Mouse (Mus musculus) stomach, postnatal 0 days (tissue): ENCODE measurements around the gene Zfp804a.

Experiments
- CTCF ChIP-seq: IDR thresholded peaks from 2 replicates; pipeline ENCODE4 v1.5.1; 2016; ENCODE audit warnings: antibody characterized with exemption, low read depth, mild to moderate bottlenecking, moderate library complexity
- EP300 ChIP-seq: optimal IDR thresholded peaks from 2 replicates; pipeline ENCODE3; 2016; ENCODE audit warnings: antibody characterized with exemption

GRCm38 (mm10) chr2:82052338-82053184, 461 bp upstream of the Zfp804a start:
- TF ChIP-seq CTCF (no peak), EP300 (no peak)
